Mouse (Mus musculus): Measurements from ENCODE around the gene Mpz. TPM values are rescaled to one million over a fixed set of nuclear protein-coding genes. Genes with fewer than 3 reads are reported as not detected.

Gene Mpz
- polyA plus RNA-seq, 2 experiments, result 5.3 to 14.6 TPM

GRCm38 (mm10) chr1:171118996-171119395, 31.5 kb upstream of the Mpz start:
- no peak for ATAC-seq (ENCODE audit: low FRiP score, low read depth)
- WGBS, result 89% methylated on average over 5 of the region's 5 CpGs
- no peak overlapping the region for H3K9ac ChIP-seq (ENCODE audit: low read depth, low read length, severe bottlenecking)

GRCm38 (mm10) chr1:171119405-171119804, 31.1 kb upstream of the Mpz start:
- DNase-seq (ENCODE audit: low spot score) (no peak), ATAC-seq (ENCODE audit: low FRiP score, low read depth) (no peak)
- 85% methylated on average over 14 of the region's 14 CpGs for WGBS
- no peak overlapping the region for H3K4me2 ChIP-seq (replicated peaks; ENCODE audit: low read depth, low read length, severe bottlenecking)
- H3K9ac ChIP-seq (ENCODE audit: low read depth, low read length, severe bottlenecking), result no peak overlapping the region
- no peak for TF ChIP-seq POLR2A (IDR thresholded peaks at IDR 0.05; ENCODE audit: borderline replicate concordance, extremely low read depth, insufficient read depth, insufficient read length)
- no peaks in the 10 kb centered on the region for H3K27me3 ChIP-seq (ENCODE audit: control insufficient read depth, insufficient read depth, low read length)
- no peak overlapping the region for H3K4me3 ChIP-seq (replicated peaks; ENCODE audit: low read length)
- H3K4me1 ChIP-seq (ENCODE audit: control insufficient read depth, insufficient read depth, low read length), result 0 out of 2 replicates have a peak, but pooled peaks cover under 1% of the 10 kb centered on the region
- no peaks in the 10 kb centered on the region for H3K9me3 ChIP-seq (ENCODE audit: control insufficient read depth, low read length)
- H3K36me3 ChIP-seq (ENCODE audit: control insufficient read depth, insufficient read depth, low read length), result no peaks in the 10 kb centered on the region
- no peak overlapping the region for H3K27ac ChIP-seq (replicated peaks; ENCODE audit: low read depth, low read length)

More at GRCm38 (mm10) chr1:171118996-171119395, 31.5 kb upstream of the Mpz start:
- H3K4me3 ChIP-seq (replicated peaks; ENCODE audit: low read length), result no peak overlapping the region
- no peak for TF ChIP-seq POLR2A (IDR thresholded peaks at IDR 0.05; ENCODE audit: borderline replicate concordance, extremely low read depth, insufficient read depth, insufficient read length)
- H3K36me3 ChIP-seq (ENCODE audit: control insufficient read depth, insufficient read depth, low read length), result no peaks in the 10 kb centered on the region
- DNase-seq (ENCODE audit: low spot score), result no peak
- H3K27ac ChIP-seq (replicated peaks; ENCODE audit: low read depth, low read length), result no peak overlapping the region
- H3K4me2 ChIP-seq (replicated peaks; ENCODE audit: low read depth, low read length, severe bottlenecking), result no peak overlapping the region
- no peaks in the 10 kb centered on the region for H3K27me3 ChIP-seq (ENCODE audit: control insufficient read depth, insufficient read depth, low read length)
- H3K4me1 ChIP-seq (ENCODE audit: control insufficient read depth, insufficient read depth, low read length), result 0 out of 2 replicates have a peak, but pooled peaks cover 2% of the 10 kb centered on the region
- H3K9me3 ChIP-seq (ENCODE audit: control insufficient read depth, low read length), result no peaks in the 10 kb centered on the region

- no peak for ATAC-seq (ENCODE audit: low FRiP score, low read depth)
- H3K4me1 ChIP-seq (ENCODE audit: control insufficient read depth, insufficient read depth, low read length), result no peaks in the 10 kb centered on the region
- H3K9ac ChIP-seq (ENCODE audit: low read depth, low read length, severe bottlenecking), result no peak overlapping the region
- DNase-seq (ENCODE audit: low spot score), result no peak
- no peaks in the 10 kb centered on the region for H3K36me3 ChIP-seq (ENCODE audit: control insufficient read depth, insufficient read depth, low read length)
- TF ChIP-seq POLR2A (IDR thresholded peaks at IDR 0.05; ENCODE audit: borderline replicate concordance, extremely low read depth, insufficient read depth, insufficient read length), result no peak
- 25% methylated on average over 3 of the region's 3 CpGs for WGBS
- no peaks in the 10 kb centered on the region for H3K9me3 ChIP-seq (ENCODE audit: control insufficient read depth, low read length)
- no peak overlapping the region for H3K4me2 ChIP-seq (replicated peaks; ENCODE audit: low read depth, low read length, severe bottlenecking)
- no peaks in the 10 kb centered on the region for H3K27me3 ChIP-seq (ENCODE audit: control insufficient read depth, insufficient read depth, low read length)
- no peak overlapping the region for H3K27ac ChIP-seq (replicated peaks; ENCODE audit: low read depth, low read length)
- no peak overlapping the region for H3K4me3 ChIP-seq (replicated peaks; ENCODE audit: low read length)
Observed at GRCm38 (mm10) chr1:171120893-171121292, 29.6 kb upstream of the Mpz start.

GRCm38 (mm10) chr1:171121839-171122238, 28.7 kb upstream of the Mpz start:
- Histone ChIP-seq H3K4me3 (replicated peaks; ENCODE audit: low read length) (no peak overlapping the region), H3K4me2 (replicated peaks; ENCODE audit: low read depth, low read length, severe bottlenecking) (no peak overlapping the region), H3K9ac (ENCODE audit: low read depth, low read length, severe bottlenecking) (no peak overlapping the region), H3K4me1 (ENCODE audit: control insufficient read depth, insufficient read depth, low read length) (no peaks in the 10 kb centered on the region), H3K27me3 (ENCODE audit: control insufficient read depth, insufficient read depth, low read length) (no peaks in the 10 kb centered on the region), H3K36me3 (ENCODE audit: control insufficient read depth, insufficient read depth, low read length) (peaks cover 3% of the 10 kb centered on the region; the same call in 1 of the 2 replicates), H3K9me3 (ENCODE audit: control insufficient read depth, low read length) (no peaks in the 10 kb centered on the region), H3K27ac (replicated peaks; ENCODE audit: low read depth, low read length) (no peak overlapping the region)
- ATAC-seq (ENCODE audit: low FRiP score, low read depth) (no peak), DNase-seq (ENCODE audit: low spot score) (no peak)
- 40% methylated on average over 5 of the region's 5 CpGs for WGBS
- TF ChIP-seq POLR2A (IDR thresholded peaks at IDR 0.05; ENCODE audit: borderline replicate concordance, extremely low read depth, insufficient read depth, insufficient read length), result no peak

- 38% methylated on average over 7 of the region's 7 CpGs for WGBS
- Histone ChIP-seq H3K36me3 (ENCODE audit: control insufficient read depth, insufficient read depth, low read length) (peaks cover 7% of the 10 kb centered on the region), H3K9ac (ENCODE audit: low read depth, low read length, severe bottlenecking) (no peak overlapping the region), H3K4me1 (ENCODE audit: control insufficient read depth, insufficient read depth, low read length) (no peaks in the 10 kb centered on the region), H3K4me2 (replicated peaks; ENCODE audit: low read depth, low read length, severe bottlenecking) (no peak overlapping the region), H3K9me3 (ENCODE audit: control insufficient read depth, low read length) (no peaks in the 10 kb centered on the region), H3K27me3 (ENCODE audit: control insufficient read depth, insufficient read depth, low read length) (no peaks in the 10 kb centered on the region), H3K4me3 (replicated peaks; ENCODE audit: low read length) (no peak overlapping the region), H3K27ac (replicated peaks; ENCODE audit: low read depth, low read length) (no peak overlapping the region)
- DNase-seq (ENCODE audit: low spot score), result no peak
- no peak for ATAC-seq (ENCODE audit: low FRiP score, low read depth)
- TF ChIP-seq POLR2A (IDR thresholded peaks at IDR 0.05; ENCODE audit: borderline replicate concordance, extremely low read depth, insufficient read depth, insufficient read length), result no peak
Observed at GRCm38 (mm10) chr1:171122932-171123331, 27.6 kb upstream of the Mpz start.

GRCm38 (mm10) chr1:171124398-171124797, 26.1 kb upstream of the Mpz start:
- Histone ChIP-seq H3K9ac (ENCODE audit: low read depth, low read length, severe bottlenecking) (no peak overlapping the region), H3K4me3 (replicated peaks; ENCODE audit: low read length) (no peak overlapping the region), H3K27ac (replicated peaks; ENCODE audit: low read depth, low read length) (no peak overlapping the region), H3K36me3 (ENCODE audit: control insufficient read depth, insufficient read depth, low read length) (peaks cover 21% of the 10 kb centered on the region), H3K9me3 (ENCODE audit: control insufficient read depth, low read length) (no peaks in the 10 kb centered on the region), H3K27me3 (ENCODE audit: control insufficient read depth, insufficient read depth, low read length) (no peaks in the 10 kb centered on the region), H3K4me2 (replicated peaks; ENCODE audit: low read depth, low read length, severe bottlenecking) (no peak overlapping the region), H3K4me1 (ENCODE audit: control insufficient read depth, insufficient read depth, low read length) (no peaks in the 10 kb centered on the region)
- DNase-seq (ENCODE audit: low spot score), result no peak
- 85% methylated on average over 5 of the region's 5 CpGs for WGBS
- ATAC-seq (ENCODE audit: low FRiP score, low read depth), result no peak
- TF ChIP-seq POLR2A (IDR thresholded peaks at IDR 0.05; ENCODE audit: borderline replicate concordance, extremely low read depth, insufficient read depth, insufficient read length), result no peak

Data from limb, embryonic 14.5 days (tissue).